Mouse (Mus musculus) thymus, adult 18-20 months (tissue): ENCODE results near the gene Zfp523.
"Not testable (repeated sequence)": the region's sequence is repeated elsewhere in the genome, so short reads cannot be mapped to it uniquely, and the experiment has no call there.

ENCODE experiments used
- DNase-seq, 2 experiments: peaks; one replicate each; pipeline ENCODE4 v3.0.0; 2022; ENCODE audit warnings: mixed read lengths in 2 of 2

The Zfp523 gene

GRCm38 (mm10) chr17:28212391-28212790 lies 35.5 kb downstream of the Zfp523 start:
- no peak for DNase-seq

GRCm38 (mm10) chr17:28213236-28213635 lies 36.3 kb downstream of the Zfp523 start:
- no peak for DNase-seq

DNA sequence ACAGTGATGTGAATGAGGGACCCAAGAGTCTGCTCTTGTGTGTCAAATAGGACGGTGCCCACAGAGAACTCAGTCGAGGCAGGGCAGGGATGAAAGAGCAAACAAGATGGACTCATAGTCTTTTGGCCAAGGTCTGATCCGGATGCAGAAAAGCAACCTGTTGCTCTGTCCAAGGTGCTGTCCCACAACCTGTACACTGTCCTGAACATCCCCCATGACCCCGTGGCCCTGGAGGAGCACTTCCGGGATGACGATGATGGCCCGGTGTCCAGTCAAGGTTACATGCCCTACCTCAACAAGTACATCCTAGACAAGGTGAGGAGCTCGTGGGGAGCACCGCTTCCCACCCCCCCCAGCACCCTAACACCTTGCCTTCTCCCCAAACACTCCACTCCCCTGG lies 39.9 kb downstream of the Zfp523 start:
- no peak for DNase-seq

DNA sequence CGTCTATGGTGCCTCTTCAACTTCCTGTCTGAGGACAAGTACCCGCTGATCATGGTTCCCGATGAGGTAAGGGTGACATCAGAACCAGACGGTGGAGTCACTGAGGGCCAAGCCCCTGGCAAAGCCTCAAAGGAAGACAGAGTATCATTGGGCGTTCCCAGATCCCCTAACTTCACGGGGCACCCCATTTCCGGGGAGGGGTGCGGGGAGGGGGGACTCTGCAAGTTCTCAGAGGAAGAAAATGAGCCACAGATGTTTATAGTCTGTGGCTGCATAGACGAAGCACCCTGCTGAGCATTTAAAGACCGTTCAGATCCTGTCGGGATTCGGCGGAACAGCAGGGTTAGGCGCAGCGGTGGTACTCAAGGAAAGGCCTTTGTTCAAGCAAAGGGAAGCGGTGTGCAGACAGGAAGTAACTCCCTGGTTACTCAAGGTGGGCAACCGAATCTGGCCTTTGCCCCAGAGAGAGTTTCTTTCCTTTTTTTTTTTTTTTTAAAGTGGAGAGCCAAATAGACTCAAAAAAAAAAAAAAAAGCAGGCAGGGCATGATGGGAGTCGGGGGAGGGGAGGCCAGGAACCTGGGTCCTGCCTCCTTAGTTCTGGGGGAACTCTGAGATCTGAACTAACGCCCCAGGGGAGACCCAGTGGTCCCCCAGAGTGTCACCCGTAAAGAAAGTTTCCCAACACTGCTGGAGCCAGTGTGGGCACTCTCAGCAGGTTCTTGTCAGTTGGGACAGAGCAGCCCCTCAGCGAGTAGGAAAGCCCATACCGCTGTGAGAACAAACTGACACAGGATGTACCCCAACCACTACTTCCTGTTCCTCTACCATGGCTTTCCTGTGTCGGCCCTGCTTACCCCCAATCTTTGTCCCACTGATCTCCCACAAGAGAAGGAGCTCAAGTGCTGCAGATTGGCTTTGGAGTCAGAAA lies 41.1 kb downstream of the Zfp523 start:
- DNase-seq: peak; percentile 76 to 88

DNA sequence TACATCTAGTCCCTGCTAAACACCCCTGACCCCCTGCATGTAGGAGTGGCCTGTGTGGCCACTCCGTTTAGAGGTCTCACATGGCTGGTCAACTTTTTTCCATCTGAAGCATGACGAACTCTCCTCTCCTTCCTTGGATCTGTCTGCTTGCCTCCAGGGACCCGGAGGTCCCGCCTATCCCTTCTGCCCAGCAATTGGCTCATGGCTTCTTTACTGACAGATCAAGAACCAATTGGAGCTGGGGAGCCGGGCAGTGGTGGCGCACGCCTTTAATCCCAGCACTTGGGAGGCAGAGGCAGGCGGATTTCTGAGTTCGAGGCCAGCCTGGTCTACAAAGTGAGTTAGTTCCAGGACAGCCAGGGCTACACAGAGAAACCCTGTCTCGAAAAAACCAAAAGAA lies 45.5 kb downstream of the Zfp523 start:
- DNase-seq: not testable (repeated sequence)

GRCm38 (mm10) chr17:28223561-28224391 lies 46.8 kb downstream of the Zfp523 start:
- DNase-seq: peak; percentile 87 to 90

DNA sequence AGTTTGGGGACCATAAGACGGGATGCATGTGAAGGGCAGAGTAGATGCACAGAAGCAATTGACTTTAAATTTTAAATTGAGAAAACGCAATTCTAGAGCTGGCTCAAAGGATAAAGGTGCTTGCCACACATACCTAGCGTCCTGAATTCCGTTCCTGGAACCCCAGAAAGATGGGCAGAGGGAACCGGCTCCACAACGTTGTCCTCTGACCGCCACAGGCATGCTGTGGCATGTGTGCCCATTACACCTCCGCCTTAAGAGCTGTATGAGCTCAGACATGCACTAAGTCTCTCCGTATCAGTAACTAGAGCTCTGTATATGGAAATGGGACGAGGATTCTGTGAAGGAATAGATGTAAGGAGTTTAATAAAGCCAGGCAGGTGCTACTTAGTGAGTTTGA lies 47.7 kb downstream of the Zfp523 start:
- no peak for DNase-seq

GRCm38 (mm10) chr17:28226014-28226413 lies 49.1 kb downstream of the Zfp523 start:
- DNase-seq: peak; percentile 88 to 89

DNA sequence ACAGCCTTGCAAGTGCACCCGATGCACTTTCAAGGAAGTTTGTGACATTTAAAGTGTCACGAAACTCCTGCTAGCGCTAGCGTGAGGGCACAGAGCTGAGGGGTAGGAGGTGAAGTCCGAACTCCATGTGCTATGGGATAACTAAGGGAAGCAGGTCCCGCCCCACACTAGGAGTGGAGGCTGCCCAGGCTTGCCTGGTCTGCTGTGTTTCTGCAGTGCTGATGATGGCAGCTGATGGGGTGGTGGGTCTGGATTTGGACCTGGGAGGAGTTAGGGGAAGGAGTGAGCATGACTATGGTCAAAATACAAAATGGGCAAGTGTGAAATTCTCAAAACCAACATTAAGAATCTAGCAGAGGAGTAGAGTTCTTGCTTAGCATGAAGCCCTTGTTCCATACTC lies 53.6 kb downstream of the Zfp523 start:
- DNase-seq: no peak

GRCm38 (mm10) chr17:28231026-28231736 lies 54.3 kb downstream of the Zfp523 start:
- DNase-seq: no peak

GRCm38 (mm10) chr17:28232475-28233060 lies 55.6 kb downstream of the Zfp523 start, which contains the start of gene Ppard:
Ppard (plus strand) TSS chr17:28232700.
- DNase-seq: peak; percentile 94

DNA sequence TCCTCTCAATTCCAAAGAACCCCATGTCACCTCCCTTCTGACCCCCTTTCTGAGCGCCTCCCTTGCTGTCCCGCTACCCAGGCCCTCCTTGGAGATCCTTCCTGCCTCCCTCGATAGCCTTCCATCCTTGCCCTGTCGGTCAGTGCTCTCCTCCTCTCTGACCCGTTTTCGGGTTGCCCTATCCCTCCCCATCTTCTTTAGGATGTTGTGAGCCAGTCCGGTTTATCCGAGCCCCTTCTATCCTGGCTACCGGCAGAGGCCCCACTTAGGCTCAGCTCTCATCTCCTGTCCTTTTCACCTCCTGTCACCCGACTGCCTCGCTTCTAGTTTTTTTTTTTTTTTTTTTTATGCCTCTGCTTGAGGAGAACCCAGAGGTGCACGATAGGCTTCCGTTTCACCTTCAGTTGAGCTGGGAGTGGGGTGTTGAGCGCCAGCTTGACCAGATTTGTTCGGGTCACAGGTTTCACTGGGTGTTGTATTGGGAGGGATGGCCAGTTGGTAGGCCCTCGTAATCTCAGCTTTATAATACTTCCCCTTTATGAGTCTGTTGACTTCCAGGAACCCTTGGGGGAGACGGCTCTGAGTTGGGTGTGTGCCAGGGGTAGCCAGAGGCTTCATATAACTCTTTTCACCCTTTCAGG lies 56.3 kb downstream of the Zfp523 start:
- DNase-seq: no peak

DNA sequence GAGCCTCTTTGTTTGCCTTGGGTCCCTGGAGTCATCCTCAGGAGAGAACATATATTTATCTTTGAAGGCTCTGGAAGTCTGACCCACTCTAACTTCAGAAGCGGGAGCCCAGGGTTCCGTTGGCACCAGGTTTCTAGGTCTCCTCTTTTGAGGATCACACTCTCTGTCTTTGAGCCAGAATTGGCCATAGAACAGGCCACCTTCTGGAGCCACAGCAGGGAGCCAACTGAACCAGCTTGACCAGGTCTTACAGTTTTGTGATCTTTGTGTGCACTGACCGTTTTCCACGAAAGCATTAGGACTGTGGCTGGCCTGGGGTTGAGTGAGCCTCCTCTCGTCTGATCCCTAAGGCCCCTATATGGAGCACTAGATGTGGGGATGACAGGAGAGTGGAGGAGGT lies 57.7 kb downstream of the Zfp523 start:
- no peak for DNase-seq

- no peak for DNase-seq
These were observed 59.2 kb downstream of the Zfp523 start for GRCm38 (mm10) chr17:28235982-28236635.

GRCm38 (mm10) chr17:28236636-28237015 lies 59.7 kb downstream of the Zfp523 start:
- DNase-seq: no peak

DNA sequence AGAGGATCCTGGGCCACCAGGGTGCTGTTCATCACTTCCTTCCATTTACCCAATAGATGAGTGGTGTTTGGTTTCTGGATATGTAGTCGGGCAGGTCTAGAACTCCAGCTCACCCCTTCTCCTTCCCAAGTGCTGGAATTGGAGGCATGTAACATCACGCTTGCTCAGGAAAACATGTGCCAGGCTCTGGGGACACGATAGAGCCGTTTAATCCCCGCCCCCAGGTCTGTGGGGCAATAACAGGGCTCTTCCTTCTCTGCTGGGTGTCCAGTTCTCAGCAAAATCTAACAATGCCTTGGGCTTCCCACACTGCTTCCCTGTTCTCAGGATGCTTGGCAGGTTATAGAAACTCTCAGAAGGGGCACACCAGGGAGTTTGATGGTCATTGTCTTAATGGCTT lies 60.4 kb downstream of the Zfp523 start:
- no peak for DNase-seq

DNA sequence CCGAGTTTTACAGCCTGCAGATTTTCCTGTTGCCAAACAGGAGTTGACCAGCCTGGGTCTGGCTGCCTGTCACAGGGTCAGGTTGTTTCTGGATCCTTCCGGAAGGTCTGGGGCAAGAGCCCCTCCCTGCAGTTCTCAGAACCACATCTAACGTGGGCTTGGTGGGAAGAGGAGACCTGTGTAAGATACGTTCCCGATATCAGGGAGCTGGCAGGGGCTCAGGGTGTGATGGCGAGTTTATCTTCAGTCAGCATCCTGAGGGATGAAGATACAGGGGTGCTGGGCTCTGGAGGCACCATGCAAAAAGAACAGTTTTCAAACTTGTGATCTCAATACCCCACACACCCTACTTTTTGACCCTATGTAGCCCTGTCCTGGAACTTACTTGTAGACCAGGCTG lies 60.9 kb downstream of the Zfp523 start:
- DNase-seq: no peak

DNA sequence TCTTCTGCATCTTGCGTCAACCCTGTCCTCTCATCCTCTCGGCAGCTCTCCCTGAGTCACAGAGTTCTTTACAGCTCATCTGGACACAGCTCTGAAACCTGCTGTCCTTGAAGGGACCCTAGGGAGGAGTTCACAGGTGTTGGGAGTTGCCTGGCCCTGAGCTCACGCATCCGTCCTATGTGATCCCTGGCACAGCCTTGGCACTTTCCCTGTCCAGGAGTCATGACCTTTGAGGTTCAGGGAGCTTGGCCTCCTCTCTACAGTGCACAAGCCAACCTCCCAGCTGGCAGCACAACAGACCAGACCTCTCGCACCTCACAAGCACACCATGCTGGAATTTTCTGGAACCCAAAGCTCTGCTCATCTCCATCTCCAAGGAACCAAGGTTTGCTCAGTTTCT lies 63.9 kb downstream of the Zfp523 start:
- no peak for DNase-seq

GRCm38 (mm10) chr17:28242296-28242695 lies 65.4 kb downstream of the Zfp523 start:
- no peak for DNase-seq

DNA sequence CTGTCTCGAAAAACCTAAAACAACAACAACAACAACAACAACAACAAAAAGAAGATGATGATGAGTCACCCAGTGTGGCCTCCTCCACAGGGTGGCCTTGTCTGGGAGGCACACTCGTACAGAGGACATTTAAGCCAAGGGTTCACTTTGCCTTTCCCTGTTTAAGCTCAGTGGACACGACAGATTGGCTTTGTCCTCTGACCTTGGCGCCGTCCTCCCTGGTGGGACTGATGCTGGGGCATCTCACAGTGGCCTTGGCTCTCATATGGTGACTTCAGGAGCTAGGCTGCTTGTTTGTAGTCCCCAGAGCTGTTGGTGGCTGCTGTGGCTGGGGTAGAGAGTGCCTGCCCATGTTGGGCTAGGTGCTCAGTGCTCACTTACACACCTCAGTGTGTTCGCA lies 67.3 kb downstream of the Zfp523 start:
- DNase-seq: no peak

- no peak for DNase-seq
These were observed 67.8 kb downstream of the Zfp523 start for GRCm38 (mm10) chr17:28244714-28245113.

DNA sequence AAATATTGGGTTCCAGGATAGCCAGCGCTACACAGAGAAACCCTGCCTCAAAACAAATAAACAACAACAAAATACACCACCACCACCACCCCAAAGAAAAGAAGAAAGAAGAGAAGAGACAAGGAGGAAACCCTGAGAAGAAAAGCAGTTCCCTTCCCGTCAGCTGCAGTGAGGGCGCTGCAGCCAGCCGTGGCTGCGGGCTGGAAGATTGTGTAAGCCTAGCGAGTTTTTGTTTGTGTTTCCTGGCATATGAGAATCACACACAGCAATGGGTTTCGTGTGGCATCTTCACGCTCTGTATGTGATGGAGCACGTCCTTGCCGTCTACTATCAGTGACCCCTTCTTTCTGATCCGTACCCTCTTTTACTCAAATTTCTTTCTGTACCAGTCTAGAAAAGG lies 69.7 kb downstream of the Zfp523 start:
- DNase-seq: no peak
